Mouse (Mus musculus): ENCODE measurements at regions not wholly inside any gene's neighbourhood (a gene's known extent, or its start where the extent isn't known, plus 50 kb on each side); places are given as distances from the start of the nearest gene placed in this dataset.

- TF ChIP-seq POLR2A (IDR thresholded peaks at IDR 0.05; ENCODE audit: borderline replicate concordance, extremely low read depth, insufficient read depth, insufficient read length, poor library complexity, severe bottlenecking) (no peak), CTCF (IDR thresholded peaks at IDR 0.05; ENCODE audit: borderline replicate concordance, extremely low read depth, insufficient read depth, insufficient read length) (no peak)
These were observed 1815.8 kb upstream of the Gm38303 start for GRCm38 (mm10) chr3:12151329-12151728.
